Mouse (Mus musculus): ENCODE measurements around the gene Cbr2.
"Not testable (repeated sequence)": the region's sequence is repeated elsewhere in the genome, so short reads cannot be mapped to it uniquely, and the experiment has no call there.

Gene Cbr2

DNA sequence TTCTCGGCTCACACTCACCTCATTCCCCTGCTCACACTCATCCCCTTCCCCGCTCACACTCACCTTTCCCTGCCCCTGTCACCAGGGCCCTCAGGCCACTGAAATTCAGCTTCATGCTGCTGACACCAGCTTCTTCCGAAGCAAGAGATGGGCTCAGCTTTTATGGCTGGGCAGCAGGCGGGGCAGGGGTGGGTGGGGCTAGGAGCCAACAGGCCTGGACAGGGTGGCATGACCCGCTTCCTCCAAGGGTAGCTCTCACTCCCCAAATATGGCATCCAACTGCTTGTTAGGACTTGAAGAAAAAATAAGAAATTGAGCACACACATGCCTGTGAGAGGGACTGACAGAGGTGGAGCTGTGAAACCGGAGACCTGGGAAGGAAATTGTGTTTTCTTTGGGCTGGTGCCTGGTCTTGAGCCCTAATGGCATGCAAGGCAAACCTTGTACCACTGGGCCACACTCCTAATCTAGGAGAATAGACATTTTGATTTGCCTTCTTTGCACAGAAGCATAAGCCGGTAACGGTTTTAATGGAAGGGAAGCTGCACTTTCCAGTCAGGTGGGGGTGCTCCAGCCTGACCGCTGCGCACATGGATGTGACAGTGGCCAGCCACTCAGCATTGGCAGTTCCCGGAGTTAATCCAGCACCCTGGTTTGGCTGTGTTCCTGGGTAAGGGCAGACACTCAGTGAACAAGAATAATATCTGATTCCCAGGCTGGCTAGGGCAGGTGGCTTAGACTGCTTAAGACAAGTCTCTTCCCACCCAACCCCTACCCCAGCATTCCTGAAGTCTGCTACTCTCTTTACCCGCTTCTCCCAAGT is at the start of gene Cbr2:
Gene Cbr2, minus strand, starts transcription at position 257 of the 823 bp plus-strand sequence.
- DNase-seq (ENCODE audit: low spot score) = no peak

DNA sequence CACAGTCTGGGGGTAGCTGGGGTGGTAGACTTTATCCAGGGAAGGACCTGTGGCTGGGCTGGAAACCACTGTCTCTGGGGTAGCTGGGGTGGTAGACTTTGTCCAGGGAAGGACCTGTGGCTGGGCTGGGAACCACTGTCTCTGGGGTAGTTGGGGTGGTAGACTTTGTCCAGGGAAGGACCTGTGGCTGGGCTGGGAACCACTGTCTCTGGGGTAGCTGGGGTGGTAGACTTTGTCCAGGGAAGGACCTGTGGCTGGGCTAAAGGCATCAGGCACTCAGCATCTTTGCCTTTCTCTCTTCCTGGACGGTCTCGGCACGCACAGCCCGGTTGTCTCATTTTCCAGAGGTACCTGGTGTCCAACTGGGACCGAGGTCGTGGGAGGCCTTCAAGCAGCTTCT is 49.4 kb upstream of the Cbr2 start:
- DNase-seq (ENCODE audit: low spot score) = not testable (repeated sequence)

DNA sequence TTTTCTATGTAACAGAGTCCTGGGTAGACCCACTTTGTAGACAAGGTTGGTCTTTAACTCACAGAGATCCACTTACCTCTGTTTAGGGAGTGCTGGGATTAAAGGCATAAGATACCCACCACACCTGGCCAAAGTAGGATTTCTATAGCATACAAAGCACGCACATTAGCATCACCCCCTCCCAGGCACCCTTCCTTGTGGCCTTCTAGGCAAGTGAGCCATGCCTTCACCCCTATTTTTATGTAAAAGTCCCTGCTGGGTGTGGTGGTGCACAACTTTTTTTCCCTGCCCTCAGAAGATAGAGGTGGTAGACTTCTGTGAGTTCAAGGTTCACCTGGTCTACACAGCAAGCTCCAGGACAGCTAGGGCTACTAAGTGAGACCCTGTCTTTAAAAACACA is 48.0 kb upstream of the Cbr2 start:
- no peak for DNase-seq (ENCODE audit: low spot score)

DNA sequence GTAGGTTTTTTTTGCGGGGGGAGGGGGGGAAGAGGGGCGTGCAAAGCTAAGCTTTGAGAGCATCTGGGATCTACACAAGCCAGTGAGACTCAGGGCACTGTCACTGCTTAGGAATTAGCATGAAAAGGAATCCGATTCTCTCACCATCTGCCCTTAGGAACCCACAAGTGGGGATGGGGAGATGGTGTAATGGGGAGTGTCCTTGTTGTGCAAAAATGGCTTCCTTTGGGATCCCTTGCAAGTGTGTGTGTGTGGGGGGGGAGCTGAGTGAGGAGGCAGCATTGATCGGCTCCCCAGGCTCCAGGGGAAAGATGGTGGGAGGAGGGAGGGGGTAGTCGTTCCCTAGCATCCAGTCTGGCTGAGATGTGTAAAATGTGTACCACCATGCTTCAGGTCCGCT is 45.2 kb upstream of the Cbr2 start:
- DNase-seq (ENCODE audit: low spot score) = no peak

DNA sequence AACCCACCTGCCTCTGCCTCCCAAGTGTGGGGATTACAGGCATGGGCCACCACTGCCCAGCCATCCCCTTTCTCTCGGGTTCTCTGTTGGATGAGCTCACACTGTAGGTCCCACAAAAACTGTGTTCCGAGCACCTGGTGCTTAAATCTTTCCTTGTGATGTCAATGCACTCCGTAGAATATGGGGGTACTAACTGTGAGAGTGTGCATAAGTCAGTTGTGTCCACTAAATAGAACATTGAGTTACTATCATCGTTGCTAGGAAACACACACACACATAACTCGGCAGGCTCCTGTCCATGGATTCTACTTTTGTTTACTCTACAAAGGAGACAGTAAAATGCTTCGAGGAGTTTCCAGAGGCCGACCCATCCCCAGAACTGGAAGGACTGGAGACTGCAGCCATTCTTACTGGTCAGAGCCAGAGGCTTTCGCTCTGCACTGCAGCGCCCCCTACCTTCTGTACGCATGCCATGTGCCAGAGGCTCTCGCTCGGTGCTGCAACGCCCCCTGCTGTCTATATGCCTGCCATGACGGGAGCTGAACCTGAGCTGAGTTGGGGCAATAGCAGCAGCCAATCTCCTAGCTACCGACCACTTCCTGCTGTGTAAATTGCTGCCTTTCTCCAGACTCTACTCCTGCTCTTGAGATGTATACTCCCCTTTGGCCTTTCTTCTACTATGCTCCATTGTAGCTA is 44.0 kb upstream of the Cbr2 start:
- DNase-seq (ENCODE audit: low spot score) = peak; percentile 93

DNA sequence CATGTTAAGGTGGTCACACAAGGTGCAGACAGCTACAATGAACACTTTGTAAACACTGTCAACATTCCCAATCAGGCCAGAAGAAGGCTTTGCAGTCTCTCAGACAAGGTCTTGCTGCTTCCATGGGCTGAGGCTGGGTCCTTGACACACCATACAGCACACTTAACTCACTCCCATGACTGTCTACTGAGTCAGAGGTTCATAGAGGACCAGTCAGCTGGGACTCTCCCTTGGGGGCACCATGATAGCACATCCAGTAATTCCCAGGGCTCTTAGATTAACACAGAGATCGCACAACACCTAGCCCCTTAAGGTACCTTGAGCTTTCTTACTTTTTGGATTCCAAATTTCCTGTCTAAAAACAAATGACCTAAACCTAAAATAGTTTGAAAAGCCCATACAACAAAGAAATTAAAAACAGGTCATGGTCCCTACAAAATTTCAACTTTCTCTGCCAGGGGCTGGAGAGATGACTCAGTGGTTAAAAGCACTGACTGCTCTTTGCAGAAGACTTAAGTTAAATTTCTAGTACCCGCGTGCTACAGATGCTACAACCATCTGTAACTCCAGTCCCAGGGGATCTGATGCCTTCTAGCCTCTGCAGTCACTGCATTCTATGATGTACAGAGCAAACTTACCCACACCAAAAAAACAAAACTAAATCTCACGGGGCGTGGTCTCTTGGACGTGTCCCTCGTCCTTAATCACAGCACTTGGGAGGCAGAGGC is 41.7 kb upstream of the Cbr2 start:
- no peak for DNase-seq (ENCODE audit: low spot score)

DNA sequence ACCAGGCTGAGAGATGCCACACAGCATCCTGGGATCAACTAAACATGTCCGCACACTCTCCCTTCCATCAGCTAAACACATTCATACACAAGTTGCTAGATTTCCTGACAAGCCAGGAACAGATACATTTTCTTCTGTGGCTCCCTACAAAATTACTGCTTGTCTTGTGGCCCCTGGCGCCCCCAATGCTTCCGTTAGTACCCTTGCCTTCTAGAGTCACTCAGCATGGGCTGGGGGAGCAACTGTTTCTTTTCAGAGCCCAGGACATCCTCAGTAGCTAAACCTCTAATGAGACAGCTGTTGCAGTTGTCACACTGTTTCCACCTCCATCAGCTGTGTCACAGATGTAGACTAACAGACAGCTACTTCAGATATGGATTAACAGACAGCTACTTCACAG is 40.8 kb upstream of the Cbr2 start:
- no peak for DNase-seq (ENCODE audit: low spot score)

DNA sequence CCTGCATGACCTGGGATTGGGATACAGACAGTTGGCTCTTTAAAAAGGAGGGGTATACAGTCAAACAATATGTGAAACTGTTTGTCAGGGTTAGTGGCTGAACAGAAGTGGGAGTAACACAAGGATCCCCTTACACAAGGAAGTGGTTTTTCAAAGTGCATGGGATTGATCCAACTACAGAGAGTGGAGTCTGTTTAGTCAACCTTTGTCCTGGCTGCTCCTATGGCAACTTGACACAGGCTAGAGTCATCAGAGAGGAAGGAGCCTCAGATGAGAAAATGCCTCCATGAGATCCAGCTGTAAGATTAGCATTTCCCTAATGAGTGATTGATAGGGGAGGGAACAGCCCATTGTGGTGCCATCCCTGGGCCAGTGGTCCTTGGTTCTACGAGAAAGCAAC is 36.3 kb upstream of the Cbr2 start:
- DNase-seq (ENCODE audit: low spot score) = no peak

DNA sequence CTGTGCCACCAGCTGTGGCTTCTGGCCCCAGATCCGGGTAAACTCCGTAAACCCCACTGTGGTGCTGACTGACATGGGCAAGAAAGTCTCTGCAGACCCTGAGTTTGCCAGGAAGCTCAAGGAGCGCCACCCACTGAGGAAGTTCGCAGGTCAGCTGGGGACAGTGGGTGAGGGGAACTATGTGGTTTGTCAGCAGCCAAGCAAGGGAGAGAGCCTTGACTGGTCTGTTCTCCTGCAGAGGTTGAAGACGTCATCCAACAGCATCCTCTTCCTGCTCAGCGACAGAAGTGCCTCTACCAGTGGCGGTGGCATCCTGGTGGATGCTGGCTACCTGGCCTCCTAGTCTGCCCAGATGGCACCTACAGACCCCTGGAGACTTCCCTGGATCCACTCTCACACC is 35.1 kb upstream of the Cbr2 start:
- DNase-seq (ENCODE audit: low spot score) = not testable (repeated sequence)

DNA sequence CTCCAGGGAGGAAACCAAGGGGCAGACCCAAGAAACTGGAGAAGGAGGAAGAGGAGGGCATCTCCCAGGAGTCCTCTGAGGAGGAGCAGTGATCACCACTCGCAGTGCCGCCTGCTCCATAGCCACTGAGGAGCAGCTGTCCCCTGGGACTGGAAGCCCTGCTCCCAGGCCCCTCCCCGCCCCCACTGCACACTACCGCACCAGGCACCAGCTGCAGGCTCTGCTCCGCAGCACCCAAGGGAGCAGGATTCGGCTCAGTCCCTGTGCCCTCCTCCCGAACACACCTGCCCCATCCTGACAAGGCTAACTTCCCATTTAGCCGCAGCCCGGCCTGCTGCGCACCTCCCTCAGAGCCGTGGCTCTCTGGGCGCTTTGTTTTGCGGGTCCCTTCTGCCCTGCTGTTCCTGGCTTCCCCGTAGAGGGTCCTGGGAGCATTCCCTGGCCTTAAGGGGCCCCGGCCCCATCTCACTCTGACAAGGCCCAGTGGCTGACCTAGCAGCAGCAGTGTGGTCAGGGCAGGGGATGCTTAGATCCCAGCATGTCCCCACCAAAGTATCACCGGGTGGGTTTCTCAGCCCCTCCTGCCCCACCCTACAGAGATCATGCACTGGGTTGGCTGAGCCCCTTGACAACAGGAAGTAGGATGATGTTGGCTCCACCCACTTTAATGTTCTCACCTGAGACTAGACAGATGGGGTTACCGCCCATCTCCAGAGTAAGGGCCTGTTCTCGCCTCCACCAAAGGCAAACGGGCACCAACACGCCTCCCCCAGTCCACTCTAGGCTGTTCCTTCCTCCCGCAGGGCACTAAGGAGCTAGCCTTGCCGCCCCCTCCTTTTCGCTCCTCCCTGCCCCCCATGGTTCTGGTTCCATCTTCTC is 31.4 kb upstream of the Cbr2 start:
- not testable (repeated sequence) for DNase-seq (ENCODE audit: low spot score)

DNA sequence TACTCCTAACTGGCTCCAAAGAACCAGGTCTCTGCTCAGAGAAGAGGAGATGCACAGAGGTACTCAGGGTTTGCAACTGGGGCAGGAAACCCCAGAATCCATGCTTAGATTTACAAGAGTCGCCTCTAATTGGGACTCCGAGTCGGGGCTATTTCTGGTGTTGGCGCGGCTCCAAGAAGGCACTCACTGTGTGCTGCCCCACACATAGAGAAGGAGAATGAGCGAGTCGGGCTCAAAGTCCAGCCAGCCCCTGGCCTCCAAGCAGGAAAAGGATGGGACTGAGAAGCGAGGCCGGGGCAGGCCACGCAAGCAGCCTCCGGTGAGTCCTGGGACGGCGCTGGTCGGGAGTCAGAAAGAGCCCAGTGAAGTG is 30.7 kb upstream of the Cbr2 start, which contains the start of gene Hmga1b:
Gene Hmga1b, plus strand, starts transcription at position 123 of the 370 bp plus-strand sequence.
- not testable (repeated sequence) for DNase-seq (ENCODE audit: low spot score)

DNA sequence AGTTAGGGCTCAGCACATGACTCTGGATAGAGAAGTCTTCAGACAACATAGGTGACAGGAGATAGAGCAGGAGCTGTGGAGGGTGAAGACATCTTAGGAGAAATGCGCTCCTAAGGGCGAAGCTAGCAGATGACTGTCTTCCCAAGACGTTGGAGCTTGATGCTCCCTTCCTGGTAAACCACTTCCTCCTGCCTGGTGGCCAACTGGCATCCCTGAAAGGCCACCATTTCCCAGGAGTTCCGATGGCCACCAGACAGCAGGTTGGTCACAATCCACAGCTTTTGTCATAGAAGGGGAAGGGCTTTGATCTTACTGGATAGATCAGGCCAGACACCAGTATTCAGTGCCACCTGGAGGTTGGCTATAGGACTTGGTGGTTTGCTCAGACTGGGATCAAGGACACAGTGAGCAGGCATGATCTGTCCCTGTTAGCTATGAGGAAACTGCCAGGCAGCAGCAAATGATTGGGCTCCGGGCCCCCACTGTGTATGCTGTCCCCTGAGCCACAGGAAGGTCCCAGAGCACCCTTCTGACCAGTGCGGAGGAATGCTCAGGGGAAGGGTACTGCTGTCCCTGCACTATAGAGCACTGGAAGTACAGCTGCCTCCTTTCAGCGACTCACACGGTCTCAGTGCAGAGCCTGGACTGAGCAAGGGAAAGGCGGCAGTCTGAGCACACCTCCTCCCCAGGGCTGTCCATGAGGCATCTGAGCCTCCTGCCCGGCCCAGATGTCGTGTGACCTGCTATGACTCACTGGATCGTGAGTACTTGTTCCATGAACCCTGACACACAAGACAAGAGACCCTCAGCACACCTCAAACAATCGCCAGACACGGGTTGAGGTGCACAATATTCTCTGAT is 30.1 kb upstream of the Cbr2 start:
- no peak for DNase-seq (ENCODE audit: low spot score)

DNA sequence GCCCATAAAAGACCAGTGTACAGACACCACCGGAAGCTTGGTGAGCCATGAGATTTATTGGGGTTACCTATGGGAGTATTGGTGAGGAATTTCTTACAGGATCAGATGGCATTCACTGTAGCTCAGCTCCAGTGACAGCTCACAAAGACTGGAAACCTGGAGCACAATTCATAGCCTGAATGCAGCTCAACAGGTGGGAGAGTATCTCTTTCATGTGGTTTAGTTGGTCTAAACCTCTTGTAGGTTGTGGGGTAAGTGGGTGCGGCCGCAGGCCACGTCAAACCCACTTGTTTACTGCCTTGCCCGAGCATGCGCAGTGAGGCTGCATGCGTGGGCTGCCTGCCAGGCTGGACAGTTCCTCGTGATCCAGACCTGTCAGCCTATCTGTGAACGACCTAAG is 28.3 kb upstream of the Cbr2 start:
- DNase-seq (ENCODE audit: low spot score) = no peak

DNA sequence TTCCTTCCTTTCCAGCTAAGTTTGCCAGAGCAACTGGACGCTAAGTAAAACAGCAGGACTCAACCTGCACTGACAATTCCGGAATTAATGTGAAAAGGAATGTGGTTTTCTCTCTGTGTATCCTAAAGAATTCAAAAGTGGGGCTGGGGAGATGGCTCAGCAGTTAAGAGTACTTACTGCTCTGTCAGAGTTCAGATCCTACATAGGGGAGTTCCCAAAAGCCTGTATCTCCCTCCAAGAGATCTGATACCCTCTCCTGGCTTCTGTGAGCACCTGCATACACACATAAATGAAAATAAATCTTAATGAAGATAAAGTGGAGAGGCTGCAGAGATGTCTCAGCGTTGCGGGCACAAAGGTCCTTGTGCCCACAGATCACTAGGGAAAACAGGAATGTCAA is 19.7 kb upstream of the Cbr2 start:
- no peak for DNase-seq (ENCODE audit: low spot score)

DNA sequence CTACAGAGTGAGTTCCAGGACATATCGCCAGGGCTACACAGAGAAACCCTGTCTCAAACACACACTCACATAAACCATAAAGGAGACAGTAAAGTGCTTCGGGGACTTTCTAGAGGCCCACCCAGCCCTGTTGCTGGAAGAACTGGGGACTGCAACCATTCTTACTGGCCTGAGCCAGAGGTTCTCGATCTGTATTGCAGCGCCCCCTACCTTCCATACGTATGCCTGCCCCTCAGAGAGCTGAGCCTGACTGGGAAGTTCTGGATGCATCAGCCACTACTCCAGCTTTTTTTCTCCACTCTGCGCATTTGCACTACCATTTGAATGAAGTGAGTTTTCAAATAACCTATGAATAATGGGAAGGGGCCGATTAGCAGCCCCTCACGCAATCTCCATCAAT is 17.5 kb upstream of the Cbr2 start:
- DNase-seq (ENCODE audit: low spot score) = no peak

DNA sequence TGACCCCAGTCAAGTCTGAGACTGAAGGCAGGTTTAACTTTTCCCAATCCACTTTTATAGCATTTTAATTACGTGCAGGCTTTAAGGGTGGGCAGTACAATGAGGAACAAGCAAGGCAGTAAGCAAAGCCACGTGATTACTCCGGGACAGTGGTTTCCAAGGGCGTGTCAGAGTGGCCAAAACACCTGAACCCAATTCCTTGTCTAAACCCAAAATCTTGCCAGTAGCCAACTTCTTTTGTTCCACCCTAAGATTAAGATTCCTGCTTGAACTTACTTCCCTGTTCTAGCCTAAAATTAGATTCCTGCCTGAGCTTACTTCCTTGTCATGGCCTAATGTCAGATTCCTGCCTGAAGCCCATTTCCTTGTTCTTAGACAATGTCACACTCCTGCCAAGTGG is 16.1 kb upstream of the Cbr2 start:
- DNase-seq (ENCODE audit: low spot score) = no peak

DNA sequence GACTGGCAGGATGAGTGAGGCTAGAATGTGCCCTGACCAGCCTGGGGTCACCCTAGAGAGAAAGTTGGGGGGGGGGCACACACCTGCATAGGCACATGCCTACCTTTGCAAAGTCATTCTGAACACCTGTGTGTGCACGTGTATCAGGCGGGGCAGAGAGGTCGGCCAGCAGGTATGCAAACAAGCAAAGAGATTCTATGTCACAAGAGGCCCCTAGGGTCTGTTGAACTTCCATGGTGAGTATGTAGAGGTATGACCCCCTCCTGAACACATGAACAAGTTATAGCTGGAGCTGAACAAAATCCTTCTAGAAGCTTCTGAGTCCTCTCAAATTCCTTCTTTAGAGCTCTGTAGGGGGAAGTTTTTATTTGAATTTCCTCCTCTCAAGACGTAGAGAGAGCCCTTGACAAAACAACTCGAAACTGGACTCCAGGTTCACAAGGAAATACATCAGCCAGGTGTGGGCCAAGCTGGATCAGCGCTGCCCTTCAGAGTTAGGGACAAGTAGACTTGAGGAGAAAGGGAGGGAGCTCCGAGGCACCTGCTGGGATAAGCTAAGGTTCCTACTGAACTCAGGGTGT is 12.3 kb upstream of the Cbr2 start:
- no peak for DNase-seq (ENCODE audit: low spot score)

DNA sequence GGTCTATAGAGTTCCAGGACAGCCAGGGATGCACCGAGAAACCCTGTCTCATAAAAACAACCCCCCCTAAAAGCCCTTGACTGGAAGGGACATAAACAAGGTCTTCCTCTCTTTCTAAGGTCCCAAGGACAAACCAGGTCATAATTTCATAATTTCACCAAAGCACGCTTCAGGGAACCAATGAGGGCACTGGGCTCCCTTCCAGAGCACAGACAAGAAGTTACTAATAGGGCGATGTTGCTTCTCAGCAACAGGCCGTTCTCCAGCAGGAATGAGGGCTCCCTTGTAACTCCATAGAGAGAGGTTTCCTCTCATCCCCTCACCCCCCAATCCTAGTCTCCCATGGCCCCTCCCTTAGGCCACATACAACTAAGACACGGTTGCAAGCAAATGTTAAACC is 9.1 kb upstream of the Cbr2 start:
- DNase-seq (ENCODE audit: low spot score) = no peak

DNA sequence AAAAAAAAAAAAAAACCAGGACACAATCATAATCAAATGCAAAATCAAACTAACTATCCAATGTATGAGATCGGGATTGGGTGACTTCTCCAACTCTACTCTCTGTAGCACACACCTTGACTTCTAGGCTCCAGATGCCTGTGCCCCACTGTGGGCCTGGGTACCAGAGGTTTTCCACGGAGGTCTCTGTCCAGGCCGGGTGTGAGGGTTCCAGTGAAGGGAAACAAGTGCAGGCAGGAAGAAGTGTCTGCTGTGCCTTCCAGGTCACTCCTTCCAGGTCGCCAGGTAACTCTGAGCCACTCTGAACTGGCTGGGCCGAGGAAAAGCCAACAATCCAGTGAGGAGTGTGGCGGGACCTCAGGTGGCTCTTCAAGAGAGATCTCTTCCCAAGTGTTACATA is 4.5 kb upstream of the Cbr2 start:
- no peak for DNase-seq (ENCODE audit: low spot score)

DNA sequence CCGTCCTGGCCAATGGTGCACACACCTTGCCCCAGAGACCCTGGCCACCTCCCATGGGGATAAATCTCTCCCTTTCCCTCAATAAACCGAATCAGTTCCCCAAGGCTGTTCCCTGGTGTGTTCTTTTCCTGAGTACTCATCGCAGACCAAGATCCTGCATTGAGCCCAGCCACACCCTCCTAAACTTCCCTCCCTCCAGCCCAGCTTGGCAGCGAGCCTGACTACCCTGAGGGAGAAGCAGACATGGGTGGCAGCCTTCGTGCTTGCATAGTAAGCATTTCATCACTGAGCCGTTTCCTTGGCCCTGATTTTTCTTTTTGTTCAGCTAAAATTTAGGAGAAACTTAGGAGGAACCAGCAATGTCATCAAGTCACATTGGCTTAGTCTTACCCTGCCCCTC is 1.6 kb upstream of the Cbr2 start:
- peak; percentile 58 for DNase-seq (ENCODE audit: low spot score)

DNA sequence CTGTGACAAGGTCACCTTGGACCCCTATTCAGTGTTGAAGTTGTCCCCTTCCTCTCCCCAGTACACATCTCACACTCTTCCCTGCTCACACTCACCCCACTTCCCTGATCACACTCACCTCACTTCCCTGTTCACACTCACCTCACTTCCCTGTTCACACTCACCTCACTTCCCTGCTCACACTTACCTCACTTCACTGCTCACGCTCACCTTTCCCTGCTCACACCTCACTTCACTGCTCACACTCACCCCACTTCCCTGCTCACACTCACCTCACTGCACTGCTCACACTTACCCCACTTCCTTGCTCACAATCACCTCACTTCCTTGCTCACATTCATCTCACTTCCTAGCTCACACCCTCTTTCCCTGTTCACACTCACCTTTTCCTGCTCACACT is 519 bp downstream of the Cbr2 start:
- DNase-seq (ENCODE audit: low spot score) = no peak

Data from ovary, postnatal 36 days (tissue).